Mouse (Mus musculus): ENCODE measurements around the gene Lmf1.

- TF ChIP-seq CTCF (IDR thresholded peaks at IDR 0.05) (no peak), POLR2A (IDR thresholded peaks at IDR 0.05; ENCODE audit: insufficient read depth, low read depth, low read length) (no peak), EP300 (IDR thresholded peaks at IDR 0.05; ENCODE audit: insufficient read depth, low read depth, low read length) (no peak)
Measured at GRCm38 (mm10) chr17:25577702-25578101, 1.2 kb upstream of the Lmf1 start.

All from heart, adult 2 months (tissue).